Mouse (Mus musculus) ovary, postnatal 10 days (tissue): ENCODE measurements around the gene Pgf.

Experiments
- DNase-seq: peaks from one replicate; pipeline ENCODE4 v3.0.0; 2022; ENCODE audit warnings: low spot score

The Pgf gene

GRCm38 (mm10) chr12:85190290-85190689 lies 12.7 kb upstream of the Pgf start:
- no peak for DNase-seq

GRCm38 (mm10) chr12:85186361-85186760 lies 8.8 kb upstream of the Pgf start:
- DNase-seq, result no peak

- DNase-seq, result no peak
Measured at GRCm38 (mm10) chr12:85185810-85186209, 8.2 kb upstream of the Pgf start.

DNA sequence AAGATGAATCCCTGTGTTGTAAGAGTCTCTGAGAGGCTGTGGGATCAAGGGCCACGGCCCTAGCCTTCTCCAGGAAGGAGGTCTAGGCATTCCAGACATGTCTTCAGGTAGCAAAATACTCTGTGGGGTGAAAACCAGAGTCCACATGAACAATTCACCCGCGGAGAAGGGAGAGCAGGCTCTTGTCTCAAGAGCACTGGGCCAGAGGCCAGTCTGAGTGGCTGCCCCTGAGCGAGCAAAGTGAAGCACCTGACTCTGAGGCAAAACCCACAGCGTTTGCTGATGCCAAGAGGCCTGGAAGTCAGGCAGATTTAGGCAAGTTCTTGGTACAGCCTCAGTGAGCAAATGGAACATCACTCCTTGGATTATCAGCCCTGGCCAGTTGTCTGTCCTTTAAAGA lies 6.5 kb upstream of the Pgf start:
- no peak for DNase-seq

DNA sequence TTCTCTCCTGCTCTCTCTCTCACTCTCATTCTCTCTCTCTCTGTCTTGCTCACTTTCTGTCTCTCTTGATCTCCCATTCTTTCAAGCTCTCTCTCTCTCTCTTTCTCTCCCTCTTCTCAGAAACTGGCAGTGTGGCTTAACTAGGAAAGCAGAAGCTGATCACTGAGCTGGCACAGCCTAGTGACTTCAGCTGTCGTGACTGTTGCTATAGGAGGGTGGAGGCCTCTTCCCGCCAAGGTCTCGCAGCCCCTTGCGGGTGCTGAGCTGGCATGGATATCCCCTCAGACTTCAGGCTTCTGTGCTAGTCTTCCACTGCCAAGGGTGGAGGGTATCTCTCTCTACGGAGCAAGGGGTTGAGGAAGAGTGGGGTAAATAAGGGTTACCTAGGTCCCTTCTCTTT lies 5.3 kb upstream of the Pgf start:
- DNase-seq, result no peak

- DNase-seq, result no peak
Measured at GRCm38 (mm10) chr12:85182345-85182643, 4.7 kb upstream of the Pgf start.

- no peak for DNase-seq
Measured at GRCm38 (mm10) chr12:85181475-85182344, 4.1 kb upstream of the Pgf start.

DNA sequence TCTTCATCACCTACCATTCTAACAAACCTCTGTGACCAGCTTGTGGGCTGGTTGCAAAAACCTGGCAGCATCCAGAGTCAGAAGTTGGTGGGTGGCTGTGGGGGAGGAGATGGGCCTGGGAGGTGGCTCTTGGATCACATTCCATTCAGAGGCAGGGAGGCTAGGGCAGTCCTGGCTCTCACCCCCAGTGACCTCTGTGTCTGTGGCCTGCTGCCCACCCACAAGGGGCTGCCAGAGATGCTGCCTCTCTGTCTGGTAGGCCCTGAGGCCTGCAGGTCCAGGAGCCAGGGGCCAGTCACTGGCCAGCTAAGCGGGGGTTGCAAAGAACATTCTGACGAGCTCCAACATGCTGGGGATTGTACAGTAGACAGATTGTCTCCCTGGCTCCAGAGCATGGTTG lies 704 bp upstream of the Pgf start:
- no peak for DNase-seq

DNA sequence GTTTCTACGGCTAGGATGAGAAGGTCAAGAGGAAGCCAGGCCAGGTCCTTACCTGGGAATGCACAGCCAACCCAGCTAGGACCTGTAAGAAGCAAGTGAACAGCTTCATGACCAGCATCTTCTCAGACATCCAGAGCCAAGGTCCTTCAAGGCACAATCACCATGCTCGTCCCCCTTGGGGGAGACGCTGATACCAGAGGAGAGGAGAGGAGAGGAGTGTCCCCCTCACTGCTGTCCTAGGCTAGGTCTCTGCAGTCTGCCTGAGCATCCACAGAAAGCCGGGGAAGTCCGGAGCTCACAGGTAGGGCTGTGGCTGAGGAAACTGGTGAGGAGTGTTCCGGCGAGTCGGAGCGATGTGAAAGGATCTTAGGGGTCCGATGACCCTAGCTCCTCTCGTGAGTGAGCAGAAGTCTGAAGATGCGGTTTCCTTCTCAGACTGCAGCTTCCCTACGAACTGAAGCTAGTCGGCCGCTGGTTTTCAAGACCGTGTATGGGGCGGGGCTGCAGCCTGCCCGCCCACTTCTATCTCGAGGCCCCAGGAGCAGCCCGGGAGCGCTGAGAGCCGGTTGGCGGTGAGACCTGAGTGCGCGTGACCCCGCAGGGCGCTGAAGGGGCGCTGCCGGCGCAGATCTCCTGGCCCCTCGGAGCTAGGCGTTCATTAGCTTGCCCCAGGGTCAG lies 605 bp downstream of the Pgf start:
- DNase-seq, result no peak

DNA sequence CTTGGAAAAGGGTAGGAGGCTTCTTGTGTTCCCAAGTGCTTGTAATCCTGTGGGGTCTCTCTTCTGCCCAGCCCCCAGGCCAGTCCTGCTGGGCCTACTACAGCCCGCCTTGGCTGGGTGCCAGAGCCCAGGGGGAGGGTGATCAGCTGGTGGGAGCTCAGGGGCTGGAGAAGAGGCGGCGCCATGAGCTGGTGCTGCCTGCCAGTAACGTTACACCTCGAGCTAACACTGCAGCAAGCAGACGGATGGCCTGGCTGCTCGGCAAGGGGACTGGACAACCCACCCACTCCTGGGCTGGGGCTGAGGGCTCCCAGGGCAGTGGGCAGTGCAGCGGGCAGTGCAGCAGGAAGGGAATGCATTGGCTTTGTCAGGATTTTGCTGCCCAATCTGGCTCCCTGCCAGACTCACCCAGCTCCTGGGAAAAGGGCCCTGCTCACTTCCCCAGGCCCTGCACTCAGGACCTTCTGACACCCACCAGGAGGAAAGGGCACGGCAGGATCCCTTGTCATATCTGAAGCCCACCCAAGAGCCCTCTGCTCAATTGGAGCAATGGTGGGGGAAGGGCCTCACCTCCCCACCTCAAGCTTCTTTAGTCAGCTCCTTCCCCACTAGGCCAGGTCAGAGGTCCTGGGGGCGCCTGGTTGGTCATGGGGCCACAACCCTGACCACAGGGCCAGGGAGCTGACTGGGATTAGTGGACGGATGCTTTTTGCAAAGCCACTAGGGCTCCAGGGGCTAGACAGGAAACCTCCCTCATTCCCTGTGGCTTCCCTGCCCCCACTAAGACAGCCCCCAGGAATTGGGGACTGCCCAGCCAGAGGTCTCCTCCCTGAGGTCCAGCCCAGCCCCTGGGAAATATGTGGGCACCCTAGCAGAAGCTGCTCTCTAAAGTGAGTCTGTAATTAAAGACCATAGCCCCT lies 1.4 kb downstream of the Pgf start:
- DNase-seq, result no peak

- no peak for DNase-seq
Measured at GRCm38 (mm10) chr12:85175087-85175675, 2.4 kb downstream of the Pgf start.

GRCm38 (mm10) chr12:85174016-85174415 lies 3.6 kb downstream of the Pgf start:
- DNase-seq, result no peak

DNA sequence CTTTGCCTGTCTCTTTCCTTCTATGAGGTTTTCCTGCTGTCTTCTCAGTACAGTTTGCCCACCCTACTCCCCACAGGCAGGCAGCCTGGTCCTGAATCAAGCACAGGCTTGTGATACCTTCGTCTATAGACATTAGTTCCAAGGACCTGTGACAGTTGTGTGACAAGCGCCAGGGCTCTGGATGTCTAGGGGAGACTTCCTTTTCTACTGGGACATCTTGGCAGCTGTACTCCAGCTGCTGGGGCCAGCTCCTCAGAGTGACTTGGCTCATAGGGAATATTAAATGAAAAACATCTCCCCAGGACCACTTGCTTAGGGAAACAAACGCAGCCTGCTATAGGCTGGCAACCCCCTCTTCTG lies 6.7 kb downstream of the Pgf start:
- DNase-seq, result no peak

DNA sequence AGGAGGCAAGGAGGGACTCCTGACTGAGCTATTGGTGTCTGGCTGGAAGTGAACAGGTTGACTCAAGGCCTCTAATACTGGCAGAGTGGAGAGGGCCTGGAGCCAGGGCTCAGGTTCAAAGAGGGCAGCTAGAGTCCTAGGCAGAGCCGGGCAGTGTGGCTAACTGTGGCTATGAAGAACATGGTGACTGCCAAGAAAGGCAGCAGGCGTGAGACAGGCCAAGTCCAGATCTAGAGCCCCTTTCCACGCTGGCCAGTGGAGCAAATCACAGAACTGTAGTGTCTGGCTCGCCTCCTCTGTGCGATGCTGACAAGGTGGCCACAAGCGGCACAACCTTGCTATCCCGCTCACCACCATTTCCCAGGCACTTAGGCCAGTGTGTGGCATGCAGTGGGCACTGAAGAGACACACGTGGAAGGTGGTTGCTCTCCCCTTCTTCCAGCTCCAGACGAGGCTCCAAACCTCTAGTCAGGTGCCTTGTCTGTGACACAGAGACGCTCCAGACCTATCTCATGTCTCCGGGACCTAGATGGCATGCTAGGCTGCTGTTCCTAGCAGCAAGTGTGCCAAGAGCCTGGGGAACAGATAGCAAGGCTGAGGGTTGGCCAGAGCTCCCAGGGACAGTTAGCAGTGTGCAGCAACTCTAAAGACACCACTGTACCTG lies 7.2 kb downstream of the Pgf start:
- no peak for DNase-seq

GRCm38 (mm10) chr12:85169877-85170276 lies 7.7 kb downstream of the Pgf start:
- DNase-seq, result no peak

- DNase-seq, result peak; percentile 69
Measured at GRCm38 (mm10) chr12:85169117-85169858, 8.3 kb downstream of the Pgf start.

DNA sequence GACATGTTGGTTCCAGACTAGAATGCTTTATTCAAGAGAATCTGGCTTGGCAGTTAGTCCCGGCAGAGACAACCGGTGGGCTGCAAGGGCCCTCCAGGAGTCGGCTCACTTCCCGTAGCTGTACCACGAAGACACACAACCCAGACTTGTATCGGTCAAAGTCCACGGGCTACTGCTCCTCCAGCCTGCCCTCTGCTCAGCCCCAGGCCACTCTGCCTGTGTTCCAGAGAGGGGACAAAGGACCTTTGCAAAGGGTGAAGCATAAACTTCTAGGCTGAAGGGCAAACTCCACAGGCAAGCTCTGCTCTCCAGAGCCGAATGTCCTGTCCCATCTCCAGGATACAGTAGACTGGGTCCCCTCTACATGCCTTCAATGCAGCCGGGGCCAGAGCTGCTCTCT lies 11.0 kb downstream of the Pgf start:
- DNase-seq, result no peak

- DNase-seq, result no peak
Measured at GRCm38 (mm10) chr12:85164996-85165395, 12.6 kb downstream of the Pgf start.

GRCm38 (mm10) chr12:85159592-85159991 lies 18.0 kb downstream of the Pgf start:
- no peak for DNase-seq

GRCm38 (mm10) chr12:85158801-85159200 lies 18.8 kb downstream of the Pgf start:
- DNase-seq, result no peak

DNA sequence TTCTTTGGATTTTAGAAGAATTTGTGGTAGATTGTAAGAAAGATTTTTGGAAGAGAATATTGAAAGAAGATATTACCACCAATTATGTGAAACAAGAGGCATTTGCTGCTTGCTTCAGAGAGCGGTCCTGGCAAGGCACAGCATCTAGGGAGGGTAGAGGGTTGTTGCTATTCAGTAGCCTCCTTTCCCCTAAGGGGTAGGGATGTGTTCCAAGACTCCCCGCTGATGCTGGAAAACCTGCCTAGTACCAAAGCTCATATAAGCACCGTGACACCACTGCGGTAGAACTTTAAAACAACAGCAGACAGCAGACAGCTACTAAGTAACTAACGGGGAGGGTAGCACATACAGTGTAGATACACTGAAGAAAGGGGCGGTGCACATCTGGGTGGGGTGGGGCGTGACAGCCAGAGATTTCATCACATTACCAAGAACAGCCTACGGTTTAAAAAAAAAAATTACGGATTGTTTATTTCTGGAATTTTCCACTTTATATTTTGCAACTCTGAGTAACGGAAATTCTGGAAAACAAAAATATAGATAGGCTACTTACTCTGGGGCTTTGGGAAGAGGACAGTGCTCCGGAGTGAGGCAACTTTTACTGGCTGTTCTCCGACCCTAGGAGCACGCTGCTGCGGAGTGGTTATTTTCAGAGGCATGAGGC lies 19.7 kb downstream of the Pgf start:
- no peak for DNase-seq
